Mouse (Mus musculus): ENCODE data around the gene Vstm5. TPM values are rescaled to one million over a fixed set of nuclear protein-coding genes. Genes with fewer than 3 reads are reported as not detected.
"Not testable (repeated sequence)": the region's sequence is repeated elsewhere in the genome, so short reads cannot be mapped to it uniquely, and the experiment has no call there.

Gene Vstm5
- 1 to 10 TPM; 1.0 to 1.2 TPM for total RNA-seq (2021)

DNA sequence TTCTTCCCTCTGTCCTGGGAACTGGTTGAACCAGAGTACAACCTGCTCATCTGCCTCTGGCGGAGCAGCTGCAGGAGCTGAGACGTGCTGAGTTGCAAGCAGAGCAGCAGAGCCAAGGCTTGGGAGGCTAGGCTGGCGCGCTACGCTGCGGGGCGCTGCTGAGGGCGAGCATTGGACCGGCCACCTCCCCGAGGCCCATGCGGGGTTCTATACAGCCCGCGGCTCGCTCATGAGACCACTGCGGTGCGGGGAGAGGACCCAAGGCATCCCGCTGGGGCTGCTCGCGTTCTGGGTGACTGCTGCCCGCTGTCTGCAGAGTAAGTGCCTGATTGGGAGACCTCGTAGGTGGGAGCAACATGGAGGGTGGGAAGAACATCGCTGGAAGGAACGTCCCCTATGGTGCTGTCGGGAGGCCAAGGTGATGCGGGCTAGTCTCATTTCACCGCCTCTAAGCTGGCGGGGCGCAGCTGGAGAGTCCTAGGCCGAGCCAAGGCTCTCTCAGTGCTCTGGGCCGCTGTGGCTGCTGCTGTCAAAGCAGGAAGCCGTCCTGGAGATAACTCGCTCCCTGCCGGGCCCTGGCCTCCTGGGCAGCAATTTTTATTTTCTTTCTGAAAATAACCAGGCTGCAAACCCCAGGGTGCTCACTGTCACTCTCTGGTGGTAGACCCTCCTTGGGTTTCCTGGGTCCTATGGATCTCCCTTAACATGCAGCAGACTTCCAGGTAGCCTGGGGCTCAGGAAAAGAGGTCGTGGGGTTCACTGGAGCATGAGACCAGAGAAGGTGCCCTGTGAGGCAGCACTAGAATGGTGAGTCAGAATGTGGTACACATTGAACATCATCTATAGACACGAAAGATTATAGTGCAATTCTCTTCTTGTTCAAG is at the start of gene Vstm5:
Vstm5 (plus strand) TSS at position 4 of the 884 bp plus-strand sequence.
- intact Hi-C loops (cut with DNase I) = no loop called here
- peak; percentile 31 to 49 for DNase-seq

DNA sequence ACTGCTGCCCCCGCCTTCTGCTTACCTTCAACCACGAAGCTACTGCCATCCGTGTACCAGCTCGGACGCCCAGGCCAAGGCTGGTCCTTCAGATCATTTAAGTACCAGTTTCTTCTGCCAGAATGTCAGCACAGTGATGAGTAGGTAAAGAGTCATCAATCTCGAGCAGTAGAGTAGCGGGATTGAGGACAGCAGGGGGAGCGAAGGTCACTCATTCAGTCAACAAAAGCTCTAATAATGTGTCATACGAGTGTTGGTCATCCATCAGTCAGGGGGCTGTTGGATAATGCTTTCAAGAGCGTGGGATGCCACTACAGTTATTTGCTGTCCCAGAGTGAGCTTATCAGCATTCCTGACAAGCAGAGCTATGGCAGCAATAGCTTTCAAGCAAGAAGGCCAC is 44.0 kb upstream of the Vstm5 start:
- DNase-seq = not testable (repeated sequence)

GRCm38 (mm10) chr9:15206631-15207030 is 32.2 kb upstream of the Vstm5 start:
- no peak for DNase-seq
- intact Hi-C loops (cut with DNase I) = no loop called here

More for the DNA sequence above, 44.0 kb upstream of the Vstm5 start:
- intact Hi-C loops (cut with DNase I) = not testable (repeated sequence)

DNA sequence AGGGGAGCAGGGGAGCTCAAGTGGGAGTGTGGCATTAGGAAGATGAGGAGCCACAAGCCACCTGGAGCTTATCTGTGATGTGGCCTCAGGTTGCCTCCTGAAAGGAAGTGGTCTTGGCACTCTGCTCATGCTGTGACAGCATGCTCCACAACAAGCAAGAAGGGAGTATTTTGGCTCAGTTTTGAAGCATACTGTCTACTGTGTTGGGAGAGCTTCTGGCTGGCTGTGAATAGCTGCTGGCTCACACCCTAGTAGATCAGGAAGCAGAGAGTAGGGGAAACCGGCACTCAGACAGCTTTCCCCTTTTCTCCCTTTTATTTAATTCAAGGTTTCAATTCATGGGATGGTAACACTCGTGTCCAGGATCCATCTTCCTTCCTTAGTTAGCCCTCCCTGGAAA is 29.5 kb upstream of the Vstm5 start:
- intact Hi-C loops (cut with DNase I) = no loop called here
- no peak for DNase-seq

DNA sequence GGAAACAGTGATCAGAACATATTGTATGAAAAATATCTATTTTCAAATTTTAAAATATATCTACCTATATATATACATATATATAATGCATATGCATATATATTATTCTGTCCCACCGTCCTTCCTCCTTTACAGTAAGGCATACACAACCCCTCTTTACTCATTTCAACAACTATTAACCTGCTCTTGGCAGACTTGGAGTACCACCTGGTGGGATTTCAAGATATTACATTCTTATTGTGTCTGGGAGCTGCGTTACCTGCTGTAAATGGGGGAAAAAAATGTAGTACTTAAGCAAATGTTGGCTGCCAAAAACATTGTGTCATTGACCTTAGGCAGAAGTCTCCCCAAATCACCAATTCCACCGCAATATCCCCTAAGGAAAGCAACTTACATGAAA is 27.0 kb upstream of the Vstm5 start:
- peak; percentile 8 to 42 for DNase-seq
- intact Hi-C loops (cut with DNase I) = loop anchor here (2.0 to 10.0 kb wide), 2 partner anchors 183 to 347 kb away; partner anchors contain the start of gene Gpr83

- intact Hi-C loops (cut with DNase I) = loop anchor here (2.0 to 10.0 kb wide), 2 partner anchors 185 to 349 kb away; partner anchors contain the start of gene Gpr83
- DNase-seq = no peak
These were observed 25.1 kb upstream of the Vstm5 start for GRCm38 (mm10) chr9:15213695-15214094.

- no peak for DNase-seq
- intact Hi-C loops (cut with DNase I) = no loop called here
These were observed 13.9 kb upstream of the Vstm5 start for GRCm38 (mm10) chr9:15224912-15225311.

- no peak for DNase-seq
- intact Hi-C loops (cut with DNase I) = no loop called here
These were observed 6.4 kb upstream of the Vstm5 start for GRCm38 (mm10) chr9:15232445-15232844.

GRCm38 (mm10) chr9:15233604-15234003 is 5.2 kb upstream of the Vstm5 start:
- intact Hi-C loops (cut with DNase I) = no loop called here
- no peak for DNase-seq

- intact Hi-C loops (cut with DNase I) = no loop called here
- no peak for DNase-seq
These were observed 2.9 kb upstream of the Vstm5 start for GRCm38 (mm10) chr9:15235986-15236385.

GRCm38 (mm10) chr9:15237516-15238296 is 1.1 kb upstream of the Vstm5 start:
- DNase-seq = peak; percentile 13 to 29
- intact Hi-C loops (cut with DNase I) = no loop called here

- DNase-seq = peak in 1 of 2 experiments; percentile 3
- intact Hi-C loops (cut with DNase I) = no loop called here
These were observed 401 bp upstream of the Vstm5 start for GRCm38 (mm10) chr9:15238297-15238990.

DNA sequence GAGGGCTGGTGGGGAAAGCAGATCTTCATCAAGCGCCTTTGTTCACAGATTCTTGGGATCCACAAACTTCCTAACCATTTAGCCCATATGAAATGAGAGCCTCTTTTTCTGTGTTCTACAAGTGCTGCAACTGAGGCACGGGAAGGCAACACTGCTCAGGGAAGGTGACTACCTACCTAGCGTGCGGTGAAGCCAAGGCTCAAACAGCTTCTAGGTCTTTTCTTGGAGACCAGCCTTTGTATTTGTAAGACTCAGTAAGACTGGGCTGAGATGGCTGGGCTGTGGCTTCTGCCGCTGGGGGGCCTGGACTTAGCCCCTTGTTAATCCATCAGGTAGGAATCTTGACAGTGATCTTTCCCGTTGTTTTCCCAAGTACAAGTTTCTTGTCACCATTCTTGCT is 1.2 kb downstream of the Vstm5 start:
- DNase-seq = no peak
- intact Hi-C loops (cut with DNase I) = no loop called here

DNA sequence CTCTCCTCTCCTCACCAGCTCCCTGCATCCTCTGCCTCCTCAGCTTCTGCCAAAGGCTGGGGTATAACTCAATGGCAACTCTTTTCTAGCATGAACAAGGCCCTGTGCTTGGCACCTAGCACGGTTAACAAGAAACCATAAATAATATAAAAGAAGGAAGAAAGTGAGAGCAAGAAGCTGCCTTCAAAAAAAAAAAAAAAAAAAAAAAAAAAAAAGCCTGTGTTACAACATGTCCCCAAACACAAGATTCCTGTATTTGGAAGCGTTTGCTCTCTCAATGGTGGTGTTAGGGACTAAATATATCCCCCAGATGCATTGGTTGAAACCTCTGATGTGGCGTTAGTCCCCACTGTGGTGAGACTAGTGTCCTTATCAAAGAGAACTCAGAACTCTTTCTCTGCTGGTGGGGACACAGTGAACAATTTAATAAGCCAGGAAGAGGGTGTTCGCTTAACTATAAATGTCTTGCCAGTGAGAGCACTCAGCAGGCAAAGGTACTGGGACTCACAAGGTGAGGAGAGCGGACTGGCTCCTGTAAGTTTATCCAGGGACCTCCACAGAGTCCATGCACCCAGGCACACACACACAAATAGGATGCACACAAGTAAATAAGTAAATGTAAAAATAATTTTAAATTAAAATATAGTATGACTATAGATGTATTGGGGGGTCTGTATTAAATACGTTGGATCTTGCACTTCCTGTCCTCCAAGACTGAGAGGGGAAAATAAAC is 2.2 kb downstream of the Vstm5 start:
- DNase-seq = no peak
- intact Hi-C loops (cut with DNase I) = no loop called here

- DNase-seq = peak; percentile 46 to 72
- intact Hi-C loops (cut with DNase I) = no loop called here
These were observed 2.7 kb downstream of the Vstm5 start for GRCm38 (mm10) chr9:15241596-15241939.

- intact Hi-C loops (cut with DNase I) = no loop called here
- DNase-seq = no peak
These were observed 3.3 kb downstream of the Vstm5 start for GRCm38 (mm10) chr9:15242130-15242529.

DNA sequence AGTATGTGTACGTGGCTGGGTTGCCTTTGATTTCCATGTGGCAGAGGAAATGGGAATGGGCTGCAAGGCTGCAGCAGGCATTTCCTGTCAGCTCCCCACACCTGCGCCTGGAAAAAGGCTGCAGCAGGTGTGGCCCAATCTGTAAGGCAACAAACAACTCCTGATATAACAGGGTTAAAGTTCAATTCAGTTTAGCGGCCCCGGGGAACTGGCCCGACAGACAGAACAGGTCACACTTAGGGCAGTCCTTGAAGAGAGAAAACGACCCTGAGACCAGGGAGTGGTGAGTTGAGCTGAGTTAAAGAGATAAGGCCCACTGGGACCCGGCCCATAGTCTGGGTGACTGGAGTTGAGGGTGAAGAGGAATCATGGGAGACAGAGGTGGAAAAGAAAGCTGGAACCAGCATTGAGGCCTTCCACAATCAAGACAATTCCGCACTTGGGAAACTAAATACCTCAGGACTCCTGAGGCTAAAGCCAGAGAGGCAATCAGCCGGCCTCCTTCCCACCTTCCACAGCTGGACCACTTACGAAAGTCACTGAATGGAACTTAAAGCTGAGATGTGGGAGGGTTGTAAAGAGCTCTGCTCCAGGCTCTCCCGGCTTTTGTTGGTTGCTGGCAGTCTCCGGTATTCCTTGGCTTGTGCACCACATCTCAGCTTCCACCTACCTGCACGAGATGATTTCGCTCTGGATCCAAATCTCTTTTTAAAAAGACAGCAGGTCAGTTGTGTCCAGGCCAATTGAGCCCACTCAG is 6.7 kb downstream of the Vstm5 start:
- no peak for DNase-seq
- intact Hi-C loops (cut with DNase I) = no loop called here

GRCm38 (mm10) chr9:15250376-15250775 is 11.5 kb downstream of the Vstm5 start:
- intact Hi-C loops (cut with DNase I) = no loop called here
- no peak for DNase-seq

DNA sequence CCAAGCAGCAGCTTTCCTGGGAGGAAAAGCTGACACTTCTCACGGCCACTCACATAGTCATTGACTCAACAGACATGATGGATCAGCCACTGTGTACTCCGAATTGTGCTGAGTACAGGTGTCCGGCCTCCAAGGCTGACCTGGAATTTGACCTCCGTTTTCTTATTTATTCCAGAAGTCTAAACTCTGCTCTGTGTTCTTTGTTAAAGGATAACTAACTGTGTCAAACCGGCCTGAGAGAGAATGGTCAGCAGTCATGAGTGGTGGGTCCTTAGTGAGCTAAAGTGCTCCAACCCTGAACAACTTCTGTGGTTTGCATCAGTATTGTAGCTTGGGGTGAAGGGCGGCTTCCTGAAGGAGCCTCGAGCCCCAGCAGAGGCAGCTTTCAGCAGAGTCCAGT is 13.4 kb downstream of the Vstm5 start:
- intact Hi-C loops (cut with DNase I) = no loop called here
- no peak for DNase-seq

DNA sequence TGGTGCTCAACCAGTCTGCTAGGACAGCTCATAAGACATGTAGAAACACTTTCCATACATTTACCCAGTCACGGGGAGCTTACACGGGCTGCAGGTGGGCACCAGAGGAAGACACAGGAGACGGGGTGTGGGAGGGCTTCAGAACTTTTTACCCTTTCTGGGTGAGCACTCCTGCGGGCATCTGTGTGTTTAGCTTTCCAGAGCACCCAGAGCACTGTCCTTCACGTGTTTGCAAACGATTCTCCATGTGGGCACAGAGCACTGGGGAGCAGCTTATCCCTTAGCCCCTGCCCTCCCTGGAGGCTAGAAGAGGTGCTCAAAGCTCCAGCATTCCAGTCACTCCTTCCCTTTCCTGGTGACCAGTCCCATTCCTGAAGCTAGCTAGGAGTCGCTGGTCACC is 15.7 kb downstream of the Vstm5 start:
- no peak for DNase-seq
- intact Hi-C loops (cut with DNase I) = no loop called here

Measured in heart, postnatal 10 days (tissue).